Mouse (Mus musculus) spleen, postnatal 14 days (tissue): ENCODE data around the gene Vps35l.

ENCODE experiments used
- DNase-seq, 2 experiments: peaks; one replicate each; pipeline ENCODE4 v3.0.0; 2021 to 2022; ENCODE audit warnings: low spot score in 2 of 2

Vps35l gene

DNA sequence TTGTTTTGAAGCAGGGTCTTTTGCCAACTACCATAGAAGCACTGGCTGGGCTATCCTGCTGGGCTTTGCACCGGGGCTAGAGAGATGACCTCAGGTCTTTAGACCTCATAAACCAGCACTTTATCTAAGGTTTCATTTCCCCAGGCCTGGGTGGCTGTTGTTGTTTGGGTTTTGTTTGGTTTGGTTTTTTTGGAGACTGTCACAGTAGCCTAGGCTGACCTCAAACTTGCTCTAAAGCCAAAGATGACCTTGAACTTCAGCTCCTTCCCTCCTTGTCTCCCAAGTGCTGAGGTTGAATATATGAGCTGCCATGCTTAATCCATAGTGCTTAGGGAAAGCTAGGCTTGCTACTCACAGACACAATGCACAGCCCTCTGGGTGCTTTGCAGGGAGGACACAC is 79.6 kb downstream of the Vps35l start:
- no peak for DNase-seq

- DNase-seq, result no peak
Measured at GRCm38 (mm10) chr7:118821356-118821755, 81.3 kb downstream of the Vps35l start.

- no peak for DNase-seq
Measured at GRCm38 (mm10) chr7:118821887-118822556, 82.0 kb downstream of the Vps35l start.

GRCm38 (mm10) chr7:118824451-118824850 is 84.4 kb downstream of the Vps35l start:
- DNase-seq, result no peak

GRCm38 (mm10) chr7:118827975-118828416 is 88.0 kb downstream of the Vps35l start:
- no peak for DNase-seq

DNA sequence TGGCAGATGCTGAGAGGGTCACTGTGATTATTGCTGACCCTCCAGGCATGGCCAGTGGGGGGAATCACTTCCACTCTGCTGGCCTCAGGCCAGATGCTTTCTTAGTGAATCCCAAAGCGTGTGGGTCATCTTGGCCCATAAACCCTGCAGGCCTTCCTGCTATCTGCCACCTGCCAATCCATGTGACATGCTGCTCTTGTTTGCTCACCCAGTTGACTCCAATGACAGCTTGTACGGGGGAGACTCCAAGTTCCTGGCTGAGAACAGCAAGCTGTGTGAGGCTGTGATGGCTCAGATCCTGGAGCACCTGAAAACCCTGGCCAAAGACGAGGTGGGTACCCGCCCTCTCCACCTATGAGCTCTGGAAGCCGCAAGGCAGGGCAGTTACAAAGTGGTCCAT is 97.9 kb downstream of the Vps35l start:
- no peak for DNase-seq

DNA sequence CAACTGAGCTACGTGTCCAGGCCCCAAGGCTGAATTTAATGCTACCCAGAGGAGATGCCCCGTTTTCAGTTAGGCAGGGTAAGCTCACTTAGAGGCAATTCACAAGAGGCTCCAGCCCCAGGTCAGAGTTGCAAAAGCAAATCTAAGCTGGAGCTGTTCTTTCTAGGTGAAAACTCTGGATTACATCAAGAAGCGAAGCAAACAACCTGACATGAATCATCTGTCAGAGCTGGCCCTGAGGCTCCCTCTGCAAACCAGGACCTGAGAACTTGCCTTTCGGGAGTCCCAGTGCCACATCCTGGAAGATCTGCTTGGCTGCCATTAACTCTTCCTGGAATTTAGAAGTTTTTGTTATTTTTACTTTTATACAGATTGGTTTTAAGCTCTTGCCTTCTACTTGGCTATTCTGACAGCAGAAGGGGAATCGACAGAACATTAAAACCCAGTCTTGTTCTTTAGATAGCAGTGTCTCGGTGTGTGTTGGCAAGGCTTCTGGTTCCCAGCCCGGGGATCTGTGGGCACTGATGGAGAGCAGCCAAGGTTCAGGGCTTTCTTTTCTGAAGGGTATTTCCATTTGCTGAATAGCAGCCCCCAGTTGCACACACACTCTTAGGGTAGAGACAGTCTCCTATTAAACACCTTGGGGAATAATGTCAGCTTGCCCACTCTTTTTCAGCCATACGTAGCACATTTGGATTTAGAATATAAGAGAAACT is 101.2 kb downstream of the Vps35l start:
- DNase-seq, result no peak

- no peak for DNase-seq
Measured at GRCm38 (mm10) chr7:118841796-118842195, 101.8 kb downstream of the Vps35l start.

- no peak for DNase-seq
Measured at GRCm38 (mm10) chr7:118842938-118843337, 102.9 kb downstream of the Vps35l start.

GRCm38 (mm10) chr7:118845141-118845540 is 105.1 kb downstream of the Vps35l start:
- DNase-seq, result no peak

DNA sequence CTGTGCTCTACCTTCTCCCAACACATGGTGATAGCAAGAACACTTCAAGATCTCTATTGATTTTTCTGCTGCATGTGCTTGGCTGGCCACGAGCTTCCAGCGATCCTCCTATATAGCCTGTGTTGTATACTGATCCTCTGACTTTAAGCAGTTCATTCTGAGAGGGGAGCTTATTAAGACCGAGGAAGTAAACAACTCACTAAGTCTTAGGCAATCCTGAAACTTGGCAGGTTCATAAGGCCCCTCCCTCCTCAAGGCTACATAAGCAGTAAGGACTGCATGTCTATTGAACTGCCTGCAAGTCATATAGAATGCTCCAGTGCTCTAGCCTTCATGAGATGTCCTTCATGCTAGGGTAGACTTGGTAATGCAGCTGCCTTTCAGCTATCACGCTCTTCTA is 106.3 kb downstream of the Vps35l start:
- DNase-seq, result no peak

- no peak for DNase-seq
Measured at GRCm38 (mm10) chr7:118848796-118849195, 108.8 kb downstream of the Vps35l start.

- no peak for DNase-seq
Measured at GRCm38 (mm10) chr7:118849543-118850250, 109.7 kb downstream of the Vps35l start.

- DNase-seq, result no peak
Measured at GRCm38 (mm10) chr7:118850676-118851290, 110.8 kb downstream of the Vps35l start.

DNA sequence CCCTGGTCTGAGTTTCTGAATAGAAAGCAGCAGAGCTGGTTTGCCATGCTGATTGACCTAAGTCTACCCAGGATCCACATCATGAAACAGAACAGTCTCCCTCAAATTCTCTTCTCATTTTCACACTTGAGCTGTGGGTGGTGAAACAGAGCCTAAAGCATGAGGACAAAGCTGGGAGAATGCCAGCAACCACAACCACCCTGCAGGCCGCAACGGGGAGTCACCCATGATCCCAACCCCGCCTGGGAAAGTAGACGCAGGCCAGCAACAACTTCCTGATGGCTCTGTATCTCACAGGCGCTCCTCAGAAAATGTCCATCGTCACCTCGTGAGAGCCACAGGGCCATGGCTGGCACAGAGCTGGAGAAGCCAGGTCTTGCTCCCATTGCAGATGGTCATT is 111.5 kb downstream of the Vps35l start:
- DNase-seq, result no peak

GRCm38 (mm10) chr7:118852611-118853010 is 112.6 kb downstream of the Vps35l start:
- no peak for DNase-seq

DNA sequence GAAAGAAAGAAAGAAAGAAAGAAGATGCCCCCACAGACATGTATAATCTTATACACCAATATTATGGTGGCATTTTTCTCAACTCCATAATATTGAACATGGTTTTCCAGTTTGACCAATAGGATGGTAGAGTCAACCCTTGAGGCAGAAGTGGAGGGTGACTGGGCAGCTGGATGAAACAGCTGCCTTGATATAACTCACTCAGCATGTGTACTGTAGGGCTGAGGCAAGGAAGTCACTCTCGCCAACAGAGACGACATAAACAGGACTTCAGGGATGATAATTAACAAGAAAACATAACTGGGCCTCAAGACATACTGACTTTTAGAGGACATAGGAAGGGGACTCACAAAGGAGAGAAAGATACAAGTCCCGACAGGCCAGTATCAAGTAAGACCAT is 114.6 kb downstream of the Vps35l start:
- no peak for DNase-seq

- DNase-seq, result peak; percentile 72 to 85
Measured at GRCm38 (mm10) chr7:118855171-118855876, 115.3 kb downstream of the Vps35l start, which contains the start of gene Iqck. TSS of gene Iqck (plus strand) at chr7:118855752.

GRCm38 (mm10) chr7:118855877-118856304 is 115.9 kb downstream of the Vps35l start, which contains the start of gene Knop1:
TSS of gene Knop1 (minus strand) at chr7:118856254.
- DNase-seq, result no peak

GRCm38 (mm10) chr7:118858640-118859039 is 118.6 kb downstream of the Vps35l start:
- no peak for DNase-seq

DNA sequence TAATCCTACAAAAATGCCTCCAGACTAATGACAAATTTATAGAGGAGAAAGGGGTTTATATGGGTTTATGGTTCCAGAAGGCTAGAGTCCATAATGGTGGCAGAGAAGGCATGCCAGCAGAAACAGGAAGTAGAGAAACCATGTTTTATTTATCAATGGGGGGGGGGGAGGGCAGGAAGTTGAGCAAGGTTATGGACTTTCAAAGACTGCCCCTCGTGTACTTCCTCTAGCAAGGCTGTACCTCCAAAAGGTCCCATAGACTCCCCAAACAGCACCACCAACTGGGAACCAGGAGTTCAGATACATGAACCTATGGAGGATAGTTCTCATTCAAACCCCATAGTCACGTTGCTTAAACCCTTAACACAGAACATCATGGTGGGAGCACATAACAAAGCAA is 125.3 kb downstream of the Vps35l start:
- no peak for DNase-seq
